Mouse (Mus musculus) megakaryocyte, embryonic 14.5 days (primary cell): Measurements from ENCODE around the gene Cercam. TPM values are rescaled to one million over a fixed set of nuclear protein-coding genes. Genes with fewer than 3 reads are reported as not detected.

ENCODE experiments used
- H3K27me3 ChIP-seq: replicated peaks from 2 replicates; pipeline ENCODE3; 2012; ENCODE audit warnings: inconsistent platforms
- H3K36me3 ChIP-seq: replicated peaks from 2 replicates; pipeline ENCODE3; 2012; ENCODE audit warnings: low read length, inconsistent platforms, mixed read lengths
- H3K4me1 ChIP-seq: 2 replicates; pipeline ENCODE4 v1.6.1; 2012; ENCODE audit warnings: inconsistent platforms
- H3K4me3 ChIP-seq: replicated peaks from 2 replicates; pipeline ENCODE3; 2012; ENCODE audit warnings: moderate library complexity, mild to moderate bottlenecking, inconsistent platforms
- H3K9me3 ChIP-seq: 2 replicates; pipeline ENCODE4 v1.6.1; 2012; ENCODE audit warnings: inconsistent platforms
- FLI1 ChIP-seq: IDR thresholded peaks from 2 replicates; pipeline ENCODE4 v1.6.1; 2012; ENCODE audit warnings: low read length, inconsistent platforms, mixed read lengths
- GATA1 ChIP-seq: IDR thresholded peaks from 3 replicates; pipeline ENCODE4 v1.6.1; 2012; ENCODE audit warnings: mixed read lengths, low read length, inconsistent platforms, borderline replicate concordance
- polyA plus RNA-seq: library from polyadenylated mRNA; stranded (reverse); fragments of >175 nt; gene quantifications from 2 replicates; pipeline ENCODE4 v1.2.3, GENCODE M21; 2012; ENCODE audit warnings: low replicate concordance; ENCODE audit not compliant: insufficient read depth

Cercam gene
- polyA plus RNA-seq, 1 experiment: 68.0 TPM

DNA sequence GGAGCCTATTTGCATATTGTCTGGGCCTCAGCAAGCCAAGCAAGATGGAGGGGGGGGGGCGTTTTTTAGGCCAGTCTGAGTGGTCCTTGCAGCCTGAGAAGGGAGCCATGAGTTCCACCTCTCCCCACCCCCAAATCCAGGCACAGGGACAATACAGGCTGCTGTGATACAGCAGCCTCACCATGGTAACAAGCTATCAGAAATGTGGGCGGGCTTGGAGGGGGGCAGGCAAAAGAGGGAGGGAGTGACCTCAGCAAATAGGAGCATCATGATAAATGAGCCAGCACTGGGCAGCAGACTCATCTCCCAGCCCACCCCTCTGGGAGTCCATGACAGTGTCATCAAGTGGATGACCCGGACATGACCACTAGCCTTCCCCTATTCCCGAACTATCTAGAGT is 29.5 kb upstream of the Cercam start:
- Histone ChIP-seq H3K9me3 (no peaks in the 10 kb centered on the region), H3K4me3 (peak overlapping the region; percentile 73), H3K27me3 (no peaks in the 10 kb centered on the region), H3K4me1 (peaks cover 94% of the 10 kb centered on the region), H3K36me3 (peaks cover 91% of the 10 kb centered on the region)
- TF ChIP-seq GATA1: peak; percentile 74
- no peak for TF ChIP-seq FLI1

DNA sequence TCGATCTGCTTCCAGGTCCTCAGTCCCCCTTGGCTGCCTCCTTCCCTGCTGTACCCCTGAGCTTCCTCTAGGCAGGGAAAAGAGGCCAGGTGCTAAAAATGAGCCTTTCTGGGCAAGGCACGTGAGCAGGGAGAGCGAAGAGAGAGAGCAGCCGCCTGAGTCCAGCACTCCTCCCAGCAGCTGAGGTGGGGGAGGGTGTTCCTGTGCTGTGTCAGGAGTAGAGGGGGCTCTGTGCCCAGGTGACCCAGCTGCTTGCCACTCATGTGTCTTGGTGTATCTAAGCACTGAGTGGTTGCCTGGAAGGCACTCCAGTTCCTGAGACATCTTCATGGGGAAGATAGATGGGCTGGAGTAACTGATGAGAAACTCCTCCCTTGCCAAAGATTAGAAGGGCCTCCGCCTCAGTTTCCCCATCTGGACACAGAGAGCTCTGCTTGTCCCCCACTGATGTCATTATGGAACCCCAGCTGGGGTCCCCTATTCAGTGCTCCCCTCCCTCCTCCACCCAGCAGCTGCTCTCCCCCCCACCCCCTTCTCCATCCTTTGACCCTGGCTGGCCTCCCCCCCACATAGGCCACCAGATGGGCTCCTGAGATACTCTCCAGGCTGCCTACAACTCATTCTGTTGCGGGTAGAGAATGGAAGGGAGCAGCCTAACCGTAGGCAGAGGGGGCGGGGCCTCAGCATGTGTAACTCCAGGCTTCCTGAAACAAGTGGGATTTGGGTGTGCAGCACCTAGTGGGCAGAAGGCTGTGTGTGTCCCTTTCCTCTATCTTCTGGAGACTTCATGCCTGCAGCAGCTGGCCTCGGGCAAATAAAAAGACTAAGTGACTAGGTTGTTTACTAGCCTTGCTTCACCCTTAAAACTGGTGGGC is 25.5 kb upstream of the Cercam start:
- Histone ChIP-seq H3K4me3 (no peak overlapping the region), H3K9me3 (no peaks in the 10 kb centered on the region), H3K4me1 (peaks cover 84% of the 10 kb centered on the region), H3K36me3 (peaks cover 86% of the 10 kb centered on the region), H3K27me3 (no peaks in the 10 kb centered on the region)
- TF ChIP-seq GATA1 (no peak), FLI1 (no peak)

DNA sequence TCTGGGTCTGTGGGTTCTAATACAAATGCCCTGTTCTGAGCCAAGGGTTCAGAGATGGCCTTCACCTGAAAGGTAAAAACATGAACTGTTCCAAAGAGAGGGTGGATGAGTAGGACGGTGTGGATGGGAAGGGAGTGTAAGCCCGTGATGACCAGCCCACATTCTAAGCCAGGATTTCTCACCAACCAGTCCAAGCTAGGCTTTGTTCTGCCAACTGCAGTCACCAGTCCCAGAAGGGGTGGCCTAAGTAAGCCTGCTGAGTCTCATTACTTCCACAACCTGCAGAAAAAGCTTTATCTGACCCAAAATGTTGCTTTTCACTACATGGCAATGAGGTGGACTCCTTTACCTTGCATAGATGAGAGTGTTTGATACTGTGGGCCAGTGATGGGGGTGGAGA is 24.8 kb upstream of the Cercam start:
- H3K36me3 ChIP-seq: peaks cover 84% of the 10 kb centered on the region
- no peak overlapping the region for H3K4me3 ChIP-seq
- no peaks in the 10 kb centered on the region for H3K27me3 ChIP-seq
- no peaks in the 10 kb centered on the region for H3K9me3 ChIP-seq
- H3K4me1 ChIP-seq: peaks cover 84% of the 10 kb centered on the region
- TF ChIP-seq GATA1 (no peak), FLI1 (no peak)

DNA sequence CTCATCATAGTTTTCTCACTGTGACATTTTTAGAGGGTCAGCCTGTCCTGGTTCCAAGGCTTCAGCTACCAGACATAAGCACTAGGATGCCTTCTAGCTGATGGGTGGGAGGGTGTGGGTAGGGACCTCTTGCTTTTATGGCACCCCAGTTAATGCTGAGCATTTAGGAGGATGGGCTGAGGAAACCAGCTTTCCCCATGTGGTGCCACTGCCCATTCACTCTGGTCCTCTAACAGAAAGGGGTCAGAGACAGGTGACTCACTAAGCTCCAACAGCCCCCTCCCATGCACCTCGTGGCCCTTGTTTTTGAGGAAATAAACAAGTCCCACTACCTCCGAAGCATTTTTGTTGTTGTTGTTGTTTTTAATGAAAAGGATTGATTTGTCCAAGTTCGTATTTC is 24.3 kb upstream of the Cercam start:
- peaks cover 84% of the 10 kb centered on the region for H3K4me1 ChIP-seq
- TF ChIP-seq GATA1 (no peak), FLI1 (no peak)
- no peaks in the 10 kb centered on the region for H3K27me3 ChIP-seq
- no peak overlapping the region for H3K4me3 ChIP-seq
- no peaks in the 10 kb centered on the region for H3K9me3 ChIP-seq
- peaks cover 78% of the 10 kb centered on the region for H3K36me3 ChIP-seq

DNA sequence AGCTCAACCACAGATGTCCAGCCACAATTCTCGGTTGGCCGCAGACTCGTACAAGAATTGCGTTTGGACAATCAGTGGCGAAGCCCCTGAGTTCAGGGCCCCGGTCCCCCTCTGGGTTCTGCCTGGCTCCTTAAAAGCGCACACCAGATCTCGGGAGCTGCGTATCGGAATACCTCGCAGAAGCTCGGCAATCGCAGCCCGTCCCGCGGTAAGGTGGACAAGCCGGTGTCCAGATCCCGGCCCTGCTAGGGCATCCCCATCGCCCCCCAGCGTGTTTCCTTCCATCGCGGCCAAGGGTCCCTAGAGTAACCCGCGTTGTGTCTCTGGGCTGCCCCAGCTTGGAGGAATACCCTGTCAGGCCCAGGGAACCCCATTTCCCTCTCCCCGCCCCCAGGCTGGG is 23.3 kb upstream of the Cercam start:
- peaks cover 84% of the 10 kb centered on the region for H3K4me1 ChIP-seq
- peaks cover 71% of the 10 kb centered on the region for H3K36me3 ChIP-seq
- H3K4me3 ChIP-seq: no peak overlapping the region
- TF ChIP-seq FLI1 (no peak), GATA1 (no peak)
- H3K9me3 ChIP-seq: no peaks in the 10 kb centered on the region
- H3K27me3 ChIP-seq: no peaks in the 10 kb centered on the region

DNA sequence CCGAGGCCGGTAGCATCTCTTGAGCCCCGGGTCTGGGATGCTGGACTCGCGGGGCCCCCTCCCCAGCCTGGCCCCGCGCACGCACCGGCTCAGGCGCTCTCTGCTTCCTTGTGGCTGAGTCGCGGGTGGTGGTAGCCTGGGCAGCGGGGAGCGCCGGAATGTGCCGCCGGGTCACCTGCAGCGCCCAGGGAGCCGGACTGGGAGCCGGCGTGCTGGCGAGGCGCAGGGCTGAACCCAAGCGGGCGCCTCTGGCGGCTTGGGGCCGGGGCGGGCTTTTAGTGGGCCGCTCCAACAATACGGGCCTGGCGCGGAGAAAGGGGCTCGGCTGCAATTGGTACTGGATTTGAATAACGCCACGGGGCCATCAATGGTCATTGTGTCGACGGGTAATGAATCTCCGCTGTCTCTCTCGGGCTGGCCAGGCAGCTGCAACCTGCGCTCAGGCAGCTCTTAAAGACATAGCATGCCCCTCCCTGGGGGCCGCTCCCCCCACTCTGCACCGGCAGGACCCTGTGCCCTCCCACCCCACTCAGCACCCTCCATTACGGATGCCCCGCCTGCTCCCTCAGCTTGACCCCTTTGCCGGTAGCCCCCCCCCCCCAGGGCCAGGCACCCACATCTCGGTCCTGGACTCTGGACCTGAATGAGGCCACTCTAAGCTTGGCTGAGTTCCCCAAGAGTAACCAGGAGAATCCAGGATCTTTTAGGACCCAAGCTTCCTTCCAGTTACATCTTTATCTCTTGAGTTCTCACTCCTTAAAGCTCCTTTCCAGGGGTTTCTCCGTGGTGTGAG is 22.7 kb upstream of the Cercam start:
- H3K9me3 ChIP-seq: no peaks in the 10 kb centered on the region
- H3K36me3 ChIP-seq: peaks cover 64% of the 10 kb centered on the region
- no peaks in the 10 kb centered on the region for H3K27me3 ChIP-seq
- H3K4me1 ChIP-seq: peaks cover 84% of the 10 kb centered on the region
- no peak overlapping the region for H3K4me3 ChIP-seq
- no peak for TF ChIP-seq GATA1
- no peak for TF ChIP-seq FLI1

DNA sequence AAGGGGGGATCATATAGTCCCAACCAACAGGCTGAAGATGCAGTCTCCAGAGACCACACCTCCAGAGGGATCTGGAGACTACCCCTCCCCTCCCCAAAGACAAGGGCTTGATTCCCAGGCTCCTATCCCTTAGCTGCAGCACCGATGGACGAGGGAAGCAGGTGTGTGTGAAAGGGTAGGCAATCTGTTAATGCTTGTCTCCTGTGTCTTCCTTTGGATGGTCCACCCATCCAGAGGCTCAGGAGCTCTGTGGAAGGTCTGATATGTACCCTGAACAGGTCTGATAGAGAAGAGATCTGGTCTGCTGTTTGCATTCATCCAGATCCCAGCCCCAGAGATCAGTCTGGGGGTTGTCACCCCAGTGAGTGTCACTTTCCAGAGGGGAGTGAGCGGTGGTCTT is 22.1 kb upstream of the Cercam start:
- TF ChIP-seq FLI1 (no peak), GATA1 (no peak)
- Histone ChIP-seq H3K27me3 (no peaks in the 10 kb centered on the region), H3K4me3 (no peak overlapping the region)

DNA sequence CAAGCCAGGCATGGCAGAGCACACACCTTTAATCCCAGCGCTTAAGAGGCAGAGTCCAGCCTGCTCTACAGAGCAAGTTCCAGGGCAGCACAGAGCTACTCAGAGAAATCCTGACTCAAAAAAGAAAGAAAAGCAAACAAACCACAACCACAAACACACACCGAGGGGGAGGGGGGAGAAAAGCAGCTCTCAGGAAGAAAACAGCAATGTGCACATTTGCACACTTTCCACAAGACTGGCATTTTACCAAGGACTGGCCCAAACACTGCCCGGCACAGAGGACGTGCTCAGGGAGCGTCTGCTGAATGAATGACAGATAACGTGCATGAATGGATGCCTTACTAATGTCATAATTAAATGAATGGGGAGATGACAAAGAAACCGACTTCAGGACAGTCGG is 19.9 kb upstream of the Cercam start:
- no peaks in the 10 kb centered on the region for H3K9me3 ChIP-seq
- peaks cover 74% of the 10 kb centered on the region for H3K4me1 ChIP-seq
- peaks cover 9% of the 10 kb centered on the region for H3K27me3 ChIP-seq
- TF ChIP-seq GATA1 (no peak), FLI1 (no peak)
- H3K36me3 ChIP-seq: peaks cover 37% of the 10 kb centered on the region
- no peak overlapping the region for H3K4me3 ChIP-seq

More for the DNA sequence above, 22.1 kb upstream of the Cercam start:
- Histone ChIP-seq H3K4me1 (peaks cover 81% of the 10 kb centered on the region), H3K36me3 (peaks cover 58% of the 10 kb centered on the region), H3K9me3 (no peaks in the 10 kb centered on the region)

DNA sequence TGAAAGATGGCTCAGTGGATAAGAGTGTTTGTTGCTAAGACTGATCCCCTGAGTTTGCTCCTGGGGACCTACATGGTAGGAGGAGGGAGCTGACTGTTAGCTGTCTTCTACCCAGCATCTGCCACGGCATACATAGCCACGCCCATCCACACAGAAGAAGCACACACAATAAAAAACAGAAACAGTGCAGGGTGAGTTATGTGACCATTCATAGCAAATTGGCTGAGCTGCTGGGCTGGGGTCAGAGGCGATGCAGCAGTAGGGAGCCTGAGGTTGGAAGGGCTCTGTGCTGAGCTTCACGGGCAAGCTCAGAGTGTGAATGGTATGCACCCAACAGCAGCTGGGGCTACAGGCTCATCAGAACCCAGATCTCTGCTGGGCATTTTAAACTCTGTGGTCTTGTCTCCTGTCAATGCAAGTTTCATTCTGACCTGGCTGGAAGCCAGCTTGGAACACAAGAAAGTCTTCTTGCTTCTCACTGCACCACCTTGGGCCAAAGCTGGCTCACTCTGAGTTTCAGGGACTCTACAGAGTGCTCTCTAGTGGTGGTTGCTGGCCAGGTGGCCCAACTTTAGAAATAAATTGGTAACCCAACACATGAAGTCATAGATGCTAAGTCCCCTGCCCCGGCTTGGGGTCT is 19.0 kb upstream of the Cercam start:
- Histone ChIP-seq H3K36me3 (peaks cover 27% of the 10 kb centered on the region), H3K9me3 (no peaks in the 10 kb centered on the region), H3K4me3 (no peak overlapping the region), H3K27me3 (peaks cover 13% of the 10 kb centered on the region), H3K4me1 (peaks cover 77% of the 10 kb centered on the region)
- TF ChIP-seq FLI1: no peak
- no peak for TF ChIP-seq GATA1

DNA sequence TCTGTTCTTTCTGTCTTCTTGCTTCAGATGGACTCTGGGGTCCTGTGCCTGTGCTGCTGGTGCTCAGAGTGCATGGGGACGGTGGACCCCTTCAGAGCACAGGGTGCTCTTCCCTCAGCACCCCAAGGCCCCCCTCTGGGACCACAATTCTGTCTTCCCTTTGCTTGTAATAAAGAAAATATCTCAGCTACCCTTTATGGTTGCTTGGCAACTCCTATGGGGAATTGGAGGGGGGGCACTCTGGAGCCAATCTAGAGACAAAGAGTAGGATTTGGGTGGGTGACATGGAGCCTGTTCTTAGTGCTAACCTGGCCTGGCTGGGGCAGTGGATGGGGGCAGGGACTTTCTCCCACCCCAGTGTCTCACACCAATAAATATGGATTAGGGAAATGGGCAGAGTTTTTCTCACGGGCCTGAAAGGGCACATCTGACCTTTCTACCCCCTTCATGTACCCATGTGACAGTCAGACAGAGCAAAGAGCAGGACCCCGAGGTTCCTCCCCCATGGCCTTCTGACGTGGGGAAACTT is 15.9 kb upstream of the Cercam start:
- peaks cover 7% of the 10 kb centered on the region for H3K36me3 ChIP-seq
- no peaks in the 10 kb centered on the region for H3K9me3 ChIP-seq
- H3K4me1 ChIP-seq: peaks cover 81% of the 10 kb centered on the region
- TF ChIP-seq FLI1: no peak
- no peak for TF ChIP-seq GATA1
- peaks cover 43% of the 10 kb centered on the region for H3K27me3 ChIP-seq
- no peak overlapping the region for H3K4me3 ChIP-seq
